Mouse (Mus musculus) G1E (cell line): ENCODE measurements around the gene Plekhg1. TPM values are rescaled to one million over a fixed set of nuclear protein-coding genes. Genes with fewer than 3 reads are reported as not detected.

Source experiments
- ATAC-seq: 2 replicates; pipeline ENCODE4 v1.8.0; 2016; ENCODE audit warnings: mild to moderate bottlenecking; ENCODE audit not compliant: insufficient number of reproducible peaks, poor library complexity, low FRiP score, severe bottlenecking; ENCODE audit errors: extremely low read depth
- DNase-seq: peaks from one replicate; pipeline ENCODE4 v3.0.0; 2012; ENCODE audit warnings: low spot score
- H3K27me3 ChIP-seq: 2 replicates; pipeline ENCODE4 v1.6.1; 2012; ENCODE audit warnings: mild to moderate bottlenecking, low read length, inconsistent platforms; ENCODE audit not compliant: insufficient read depth
- H3K36me3 ChIP-seq: replicated peaks from 2 replicates; pipeline ENCODE3; 2012; ENCODE audit warnings: mild to moderate bottlenecking, inconsistent platforms
- H3K4me1 ChIP-seq: 2 replicates; pipeline ENCODE4 v1.6.1; 2012; ENCODE audit warnings: low read depth, low read length, inconsistent platforms, mixed read lengths; ENCODE audit not compliant: insufficient read depth
- H3K4me3 ChIP-seq: 2 replicates; pipeline ENCODE4 v1.5.1; 2012; ENCODE audit warnings: low read depth, mild to moderate bottlenecking, inconsistent platforms, low read length, moderate library complexity, mixed read lengths
- H3K9me3 ChIP-seq: replicated peaks from 2 replicates; pipeline ENCODE4 v1.6.1; 2012; ENCODE audit warnings: inconsistent platforms
- CTCF ChIP-seq: IDR thresholded peaks from 2 replicates; pipeline ENCODE4 v1.5.1; 2012; ENCODE audit warnings: low read depth, low read length, inconsistent platforms, mixed read lengths
- GATA1 ChIP-seq: IDR thresholded peaks from 2 replicates; pipeline ENCODE4 v1.6.1; 2012; ENCODE audit warnings: borderline replicate concordance, low read length, inconsistent platforms, mixed read lengths
- GATA2 ChIP-seq: IDR thresholded peaks from 2 replicates; pipeline ENCODE4 v1.6.1; 2012; ENCODE audit warnings: low read depth, low read length, inconsistent platforms, borderline replicate concordance
- POLR2AphosphoS5 ChIP-seq: IDR thresholded peaks from 2 replicates; pipeline ENCODE4 v1.6.1; 2012; ENCODE audit warnings: low read depth, low read length, inconsistent platforms; ENCODE audit not compliant: insufficient replicate concordance
- TAL1 ChIP-seq: conservative IDR thresholded peaks from 2 replicates; pipeline ENCODE4 v1.6.1; 2012; ENCODE audit warnings: low read depth, low read length, inconsistent platforms, mixed read lengths
- polyA plus RNA-seq: library from polyadenylated mRNA; stranded (reverse); fragments of >175 nt; gene quantifications from 2 replicates; pipeline ENCODE4 v1.2.3, GENCODE M21; 2012
- total RNA-seq, 2 experiments: library from RNA; stranded (forward) in 1 of 2; stranded (reverse) in 1 of 2; fragments of 200-1000 nt in 1 of 2; fragments of >200 nt in 1 of 2; fragmentation: Nextera tagmentation in 1 of 2; gene quantifications; 2 replicates each; pipeline ENCODE4 v1.2.3; 2014 to 2017

The Plekhg1 gene
- total and polyA plus RNA-seq, 3 experiments, result 0.15 to 1.8 (median 1.6) TPM

DNA sequence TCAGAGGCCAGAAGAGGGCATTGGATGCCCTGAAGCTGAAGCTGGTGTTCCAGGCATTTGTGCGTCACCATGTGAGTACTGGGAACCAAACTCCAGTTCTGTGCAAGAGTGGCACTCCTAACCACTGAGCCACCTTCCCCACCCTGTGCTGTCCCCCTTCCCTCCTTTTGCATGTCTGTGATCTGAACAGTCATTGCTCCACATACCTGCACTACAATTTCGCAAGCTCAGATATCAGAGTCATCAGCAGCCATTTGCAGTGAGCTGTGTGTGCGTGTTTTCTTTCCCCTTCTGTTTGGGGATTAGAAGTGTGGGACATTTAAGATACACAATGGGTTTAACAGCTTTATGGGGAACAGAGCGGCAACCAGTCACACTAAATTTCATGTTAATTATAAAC lies 46.4 kb downstream of the Plekhg1 start:
- Histone ChIP-seq H3K4me1 (no peaks in the 10 kb centered on the region), H3K36me3 (no peaks in the 10 kb centered on the region), H3K9me3 (no peaks in the 10 kb centered on the region), H3K27me3 (0 out of 2 replicates have a peak, but pooled peaks cover 2% of the 10 kb centered on the region), H3K4me3 (no peak overlapping the region)
- no peak for TF ChIP-seq POLR2AphosphoS5
- TF ChIP-seq TAL1, result no peak
- no peak for TF ChIP-seq GATA2
- DNase-seq (no peak), ATAC-seq (no peak)

DNA sequence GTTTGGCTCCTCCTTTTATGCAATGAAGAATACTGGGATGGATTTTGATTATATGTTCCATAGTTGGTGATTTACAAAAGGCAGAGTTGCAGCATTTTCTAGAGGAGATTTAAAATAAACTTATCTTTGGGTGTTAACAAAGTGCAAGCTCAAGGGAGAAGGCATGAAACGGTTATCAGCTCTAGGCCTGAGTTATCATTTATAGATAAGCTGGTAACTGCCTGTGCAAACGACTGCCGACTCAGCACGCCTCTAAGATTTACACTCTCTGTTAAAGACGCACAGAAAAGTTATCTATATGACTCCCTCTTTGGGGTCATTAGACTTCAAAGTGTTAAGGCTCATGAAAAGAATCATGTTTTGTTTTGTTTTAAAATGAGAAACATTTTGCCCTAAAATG lies 46.8 kb downstream of the Plekhg1 start:
- TF ChIP-seq GATA1, result no peak
- TF ChIP-seq TAL1, result no peak
- TF ChIP-seq CTCF, result no peak
- no peak for TF ChIP-seq GATA2
- no peak for TF ChIP-seq POLR2AphosphoS5
- H3K9me3 ChIP-seq, result no peaks in the 10 kb centered on the region
- no peaks in the 10 kb centered on the region for H3K4me1 ChIP-seq
- H3K4me3 ChIP-seq, result no peak overlapping the region
- DNase-seq, result no peak
- H3K27me3 ChIP-seq, result 0 out of 2 replicates have a peak, but pooled peaks cover 2% of the 10 kb centered on the region
- no peak for ATAC-seq
- H3K36me3 ChIP-seq, result no peaks in the 10 kb centered on the region

DNA sequence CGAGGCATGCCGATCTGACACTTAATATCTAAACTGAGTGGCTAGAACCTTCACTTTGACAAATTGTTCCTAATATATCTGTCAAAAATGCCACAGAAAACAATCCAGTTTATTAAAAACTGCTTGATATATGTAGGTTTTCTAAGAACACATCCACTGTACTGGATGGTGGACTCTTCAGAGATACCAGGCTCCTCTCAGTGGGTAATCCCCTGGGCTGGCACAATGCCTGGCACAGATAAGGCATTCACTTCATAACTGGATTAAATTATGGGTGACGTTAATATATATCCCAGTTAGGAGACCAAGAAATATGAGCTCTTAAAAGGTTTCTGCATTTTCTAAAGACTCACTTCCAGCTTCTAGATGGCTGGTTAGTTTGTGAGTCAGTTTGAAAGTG lies 53.7 kb downstream of the Plekhg1 start:
- Histone ChIP-seq H3K27me3 (no peaks in the 10 kb centered on the region), H3K4me1 (no peaks in the 10 kb centered on the region), H3K36me3 (no peaks in the 10 kb centered on the region), H3K4me3 (no peak overlapping the region), H3K9me3 (no peaks in the 10 kb centered on the region)
- TF ChIP-seq GATA2 (no peak), CTCF (no peak), TAL1 (no peak), POLR2AphosphoS5 (no peak), GATA1 (no peak)
- DNase-seq, result no peak
- no peak for ATAC-seq

- ATAC-seq, result no peak
- TF ChIP-seq POLR2AphosphoS5, result no peak
- no peak for TF ChIP-seq TAL1
- TF ChIP-seq CTCF, result no peak
- TF ChIP-seq GATA2, result no peak
- no peak for TF ChIP-seq GATA1
- Histone ChIP-seq H3K4me3 (no peak overlapping the region), H3K9me3 (no peaks in the 10 kb centered on the region), H3K27me3 (no peaks in the 10 kb centered on the region), H3K36me3 (no peaks in the 10 kb centered on the region), H3K4me1 (no peaks in the 10 kb centered on the region)
- no peak for DNase-seq
Measured at GRCm38 (mm10) chr10:3799455-3799854, 59.3 kb downstream of the Plekhg1 start.

DNA sequence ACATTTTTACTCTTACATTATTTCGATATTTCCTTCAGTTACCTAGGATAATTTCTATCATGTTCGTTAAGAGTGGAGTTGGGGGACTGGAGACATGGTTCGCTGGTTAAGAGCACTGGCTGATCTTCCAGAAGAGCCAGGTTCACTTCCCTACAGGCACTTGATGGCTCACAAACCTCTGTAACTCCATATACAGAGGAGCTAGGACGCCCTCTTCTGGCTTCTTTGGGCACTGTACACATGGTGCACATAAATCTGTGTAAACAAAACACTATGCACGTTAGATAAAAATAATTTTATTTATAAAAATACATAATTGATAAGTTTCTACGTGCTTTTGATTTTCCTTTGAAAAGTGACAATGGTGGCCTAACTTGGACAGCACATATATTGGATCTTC lies 61.1 kb downstream of the Plekhg1 start:
- no peak for DNase-seq
- H3K36me3 ChIP-seq, result no peaks in the 10 kb centered on the region
- ATAC-seq, result no peak
- no peaks in the 10 kb centered on the region for H3K27me3 ChIP-seq
- no peak overlapping the region for H3K4me3 ChIP-seq
- H3K4me1 ChIP-seq, result no peaks in the 10 kb centered on the region
- H3K9me3 ChIP-seq, result no peaks in the 10 kb centered on the region
- TF ChIP-seq CTCF (no peak), TAL1 (no peak), GATA2 (no peak), POLR2AphosphoS5 (no peak), GATA1 (no peak)

DNA sequence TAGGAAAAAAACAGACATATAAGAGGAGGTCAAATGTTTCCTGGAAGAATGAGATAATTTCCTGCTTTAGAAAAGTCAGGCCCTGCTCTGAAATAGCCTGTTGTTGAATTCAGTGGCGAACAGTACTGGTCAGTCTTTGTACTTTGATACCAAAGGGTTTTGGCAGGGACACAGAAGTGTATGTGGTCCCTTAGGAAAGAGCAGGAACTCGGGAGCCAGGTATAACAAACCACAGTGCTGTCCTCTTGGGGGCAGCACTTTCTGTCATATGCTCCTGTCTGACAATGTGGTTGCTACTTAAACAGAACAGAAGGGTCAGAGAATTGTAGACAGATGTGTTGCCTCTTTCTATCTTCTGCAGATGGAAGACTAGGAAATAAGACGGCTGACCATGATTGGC lies 65.2 kb downstream of the Plekhg1 start:
- no peaks in the 10 kb centered on the region for H3K27me3 ChIP-seq
- no peak for TF ChIP-seq GATA1
- TF ChIP-seq POLR2AphosphoS5, result no peak
- no peak for TF ChIP-seq CTCF
- TF ChIP-seq GATA2, result no peak
- TF ChIP-seq TAL1, result no peak
- no peaks in the 10 kb centered on the region for H3K4me1 ChIP-seq
- no peaks in the 10 kb centered on the region for H3K9me3 ChIP-seq
- no peak for DNase-seq
- no peak for ATAC-seq
- H3K4me3 ChIP-seq, result no peak overlapping the region
- no peaks in the 10 kb centered on the region for H3K36me3 ChIP-seq

- no peak overlapping the region for H3K4me3 ChIP-seq
- ATAC-seq (no peak), DNase-seq (no peak)
- H3K27me3 ChIP-seq, result 0 out of 2 replicates have a peak, but pooled peaks cover 3% of the 10 kb centered on the region
- H3K9me3 ChIP-seq, result no peaks in the 10 kb centered on the region
- no peak for TF ChIP-seq POLR2AphosphoS5
- TF ChIP-seq CTCF, result no peak
- H3K36me3 ChIP-seq, result no peaks in the 10 kb centered on the region
- H3K4me1 ChIP-seq, result no peaks in the 10 kb centered on the region
Measured at GRCm38 (mm10) chr10:3807980-3808379, 67.8 kb downstream of the Plekhg1 start.
